Mouse (Mus musculus) liver, embryonic 11.5 days (tissue): ENCODE results near the gene Fam166b. TPM values are rescaled to one million over a fixed set of nuclear protein-coding genes. Genes with fewer than 3 reads are reported as not detected.
A peak's percentile ranks its signal among the peaks of the same experiment; 100 is the strongest.

Source experiments
- ATAC-seq: fragments of 200-750 bp; cut with Nextera tagmentation; replicated peaks from 2 replicates; pipeline ENCODE4 v1.8.0; 2017; ENCODE audit warnings: moderate number of reproducible peaks, mild to moderate bottlenecking, moderate TSS enrichment, moderate library complexity; ENCODE audit not compliant: low FRiP score
- DNase-seq: peaks from one replicate; pipeline ENCODE4 v3.0.0-alpha.2; 2017; ENCODE audit warnings: low spot score
- H3K27ac ChIP-seq: fragments of 300-500 bp; sonication (generic); 2 replicates; pipeline ENCODE4 v1.5.1; 2014; ENCODE audit warnings: mild to moderate bottlenecking, low read depth, low read length, control low read depth
- H3K27me3 ChIP-seq: fragments of 300-500 bp; sonication (generic); replicated peaks from 2 replicates; pipeline ENCODE4 v1.6.1; 2014; ENCODE audit warnings: low read length, mixed read lengths; ENCODE audit not compliant: control insufficient read depth, insufficient read depth
- H3K36me3 ChIP-seq: fragments of 300-500 bp; sonication (generic); 2 replicates; pipeline ENCODE4 v1.6.1; 2014; ENCODE audit warnings: mild to moderate bottlenecking, low read length, moderate library complexity, mixed read lengths; ENCODE audit not compliant: control insufficient read depth, insufficient read depth
- H3K4me1 ChIP-seq: fragments of 300-500 bp; sonication (generic); replicated peaks from 2 replicates; pipeline ENCODE4 v1.6.1; 2014; ENCODE audit warnings: low read length, mixed read lengths; ENCODE audit not compliant: control insufficient read depth, insufficient read depth
- H3K4me2 ChIP-seq: fragments of 300-500 bp; sonication (generic); 2 replicates; pipeline ENCODE4 v1.6.1; 2014; ENCODE audit warnings: mild to moderate bottlenecking, control low read depth, moderate library complexity
- H3K4me3 ChIP-seq: fragments of 300-500 bp; sonication (generic); 2 replicates; pipeline ENCODE4 v1.5.1; 2014; ENCODE audit warnings: low read depth, low read length, control low read depth
- H3K9ac ChIP-seq: fragments of 300-500 bp; sonication (generic); 2 replicates; pipeline ENCODE4 v1.6.1; 2014; ENCODE audit warnings: low read depth, low read length, control low read depth
- H3K9me3 ChIP-seq: fragments of 300-500 bp; sonication (generic); 2 replicates; pipeline ENCODE4 v1.6.1; 2016; ENCODE audit warnings: low read length, inconsistent platforms, mixed read lengths; ENCODE audit not compliant: control insufficient read depth
- WGBS: fragments of 180-500 bp; shearing (Covaris S2); extraction: QIAGEN DNeasy Blood & Tissue Kit; methylation state at CpG from one replicate; pipeline ENCODE4 v1.1.7; 2014; 5-methylcytosine and 5-hydroxymethylcytosine counted together
- polyA plus RNA-seq: library from polyadenylated mRNA; unstranded; fragments of >200 nt; fragmentation: Nextera tagmentation; extraction: Ambion mirVana; gene quantifications from 2 replicates; pipeline ENCODE4 v1.2.1, GENCODE M21; 2014

Fam166b gene
- polyA plus RNA-seq, 1 experiment from 2014 or later = not detected

DNA sequence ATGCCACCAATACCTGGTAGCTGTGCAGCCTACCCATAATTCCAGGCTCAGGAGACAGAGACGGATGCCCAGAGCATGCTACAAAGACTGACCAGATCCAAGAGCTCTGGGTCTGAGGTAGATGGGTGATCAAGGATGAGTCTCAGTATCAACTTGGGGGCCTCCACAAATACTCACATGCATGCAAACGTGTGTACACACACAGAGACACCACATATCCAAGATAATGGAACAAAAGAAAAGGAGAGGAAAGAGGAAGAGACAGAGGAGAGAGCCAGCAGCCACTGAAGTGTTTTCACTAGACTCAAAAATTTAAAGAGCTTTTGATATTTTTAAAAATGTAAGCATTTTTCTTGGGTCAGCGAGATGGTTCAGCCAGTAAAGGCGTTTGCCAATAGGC, 10.5 kb downstream of the Fam166b start:
- Histone ChIP-seq H3K27me3 (peaks cover 2% of the 10 kb centered on the region; the same call in 1 of the 2 replicates), H3K4me3 (no peak overlapping the region), H3K9ac (no peak overlapping the region), H3K4me2 (no peak overlapping the region), H3K36me3 (peaks cover 6% of the 10 kb centered on the region; the same call in 1 of the 2 replicates), H3K9me3 (no peaks in the 10 kb centered on the region), H3K27ac (no peak overlapping the region), H3K4me1 (peaks cover 2% of the 10 kb centered on the region; the same call in 1 of the 2 replicates)
- DNase-seq = no peak
- 82% methylated on average over 4 of the region's 4 CpGs for WGBS
- ATAC-seq = no peak

DNA sequence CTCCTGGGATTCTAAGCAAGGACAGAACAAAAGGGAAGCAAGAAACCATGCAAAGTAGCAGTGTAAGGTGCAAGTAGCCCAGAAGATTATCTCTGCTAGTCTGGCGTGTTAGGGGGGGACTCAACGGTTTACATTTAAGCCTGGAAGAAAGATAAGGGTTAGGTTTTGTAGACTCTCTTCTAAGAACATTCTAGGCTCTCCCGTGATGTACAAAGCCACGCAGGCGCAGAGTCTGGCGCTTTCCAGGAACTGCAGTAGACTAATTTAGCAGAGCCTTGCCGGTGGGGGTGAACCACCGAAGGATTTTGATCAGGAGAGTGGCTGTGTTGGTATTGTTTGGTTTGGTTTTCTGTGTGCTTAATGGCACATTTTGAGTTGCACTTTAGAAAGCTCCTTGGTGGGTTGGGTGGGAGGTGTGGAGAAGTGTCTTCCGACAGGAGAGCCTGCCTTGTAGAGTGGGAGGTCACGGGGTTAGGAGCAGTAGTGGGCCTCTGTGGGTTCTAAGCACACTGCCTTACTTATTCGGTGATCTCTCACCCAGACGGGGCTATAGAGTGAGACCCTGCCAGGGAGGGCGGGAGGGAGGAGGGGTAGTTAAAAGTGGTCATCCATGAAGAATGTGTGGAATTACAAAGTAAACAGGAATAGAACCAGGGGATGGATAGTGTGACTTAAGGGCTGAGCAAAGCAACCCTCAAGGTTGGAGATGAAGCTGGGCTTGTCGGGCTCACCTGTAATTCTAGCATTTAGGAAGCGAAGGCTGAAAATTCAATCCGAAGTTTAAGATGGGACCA, 11.5 kb downstream of the Fam166b start:
- no peaks in the 10 kb centered on the region; the same call in 1 of the 2 replicates for H3K27me3 ChIP-seq
- no peak overlapping the region for H3K4me3 ChIP-seq
- H3K27ac ChIP-seq = peak overlapping the region; percentile 33; the same call in 1 of the 2 replicates
- ATAC-seq (peak; percentile 58), DNase-seq (no peak)
- H3K4me2 ChIP-seq = no peak overlapping the region
- peaks cover 4% of the 10 kb centered on the region; the same call in 1 of the 2 replicates for H3K36me3 ChIP-seq
- WGBS = 57% methylated on average over 16 of the region's 16 CpGs
- no peaks in the 10 kb centered on the region for H3K9me3 ChIP-seq
- H3K4me1 ChIP-seq = peaks cover 2% of the 10 kb centered on the region; the same call in 1 of the 2 replicates
- H3K9ac ChIP-seq = no peak overlapping the region

GRCm38 (mm10) chr4:43416071-43416490, 12.9 kb downstream of the Fam166b start:
- Histone ChIP-seq H3K4me2 (no peak overlapping the region), H3K9ac (no peak overlapping the region)
- WGBS = 92% methylated on average over 22 of the region's 22 CpGs

DNA sequence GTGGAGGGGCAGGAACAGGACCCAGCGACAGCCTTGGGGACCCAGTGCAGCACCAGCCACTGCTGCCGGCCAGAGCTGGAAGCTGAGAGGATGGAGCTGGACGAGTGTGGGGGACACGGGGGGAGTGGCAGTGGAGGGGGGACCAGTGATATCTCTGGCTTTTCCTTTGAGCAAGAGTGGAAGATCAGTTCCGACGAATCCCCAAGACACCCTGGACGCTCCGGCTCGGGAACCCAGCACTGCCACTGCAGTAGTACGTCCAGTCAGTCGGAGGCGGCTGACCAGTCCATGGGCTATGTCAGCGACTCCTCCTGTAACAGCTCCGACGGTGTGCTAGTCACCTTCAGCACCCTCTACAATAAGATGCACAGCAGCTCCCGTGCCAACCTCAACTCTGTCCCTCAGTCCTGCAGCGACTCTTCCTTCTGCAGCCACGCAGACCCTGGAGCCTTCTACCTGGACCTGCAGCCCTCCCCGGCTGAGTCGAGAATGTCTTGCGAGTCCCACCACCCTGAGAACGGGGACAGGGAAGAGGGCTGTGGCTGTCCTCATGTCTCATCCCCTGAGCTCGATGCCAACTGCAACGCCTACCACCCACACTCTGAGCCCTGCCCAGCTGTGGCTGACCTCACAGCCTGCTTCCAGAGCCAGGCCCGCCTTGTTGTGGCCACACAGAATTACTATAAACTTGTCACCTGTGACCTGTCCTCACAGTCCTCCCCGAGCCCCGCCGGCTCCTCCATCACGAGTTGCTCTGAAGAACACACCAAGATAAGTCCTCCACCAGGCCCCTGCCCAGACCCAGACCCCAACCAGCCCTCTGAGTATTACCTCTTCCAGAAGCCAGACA, 13.5 kb downstream of the Fam166b start:
- no peaks in the 10 kb centered on the region for H3K9me3 ChIP-seq
- H3K9ac ChIP-seq = no peak overlapping the region
- ATAC-seq = no peak
- no peak overlapping the region for H3K27ac ChIP-seq
- H3K27me3 ChIP-seq = no peaks in the 10 kb centered on the region
- H3K4me2 ChIP-seq = no peak overlapping the region
- H3K4me1 ChIP-seq = peaks cover 2% of the 10 kb centered on the region; the same call in 1 of the 2 replicates
- H3K36me3 ChIP-seq = no peaks in the 10 kb centered on the region; the same call in 1 of the 2 replicates
- H3K4me3 ChIP-seq = no peak overlapping the region
- no peak for DNase-seq
- WGBS = 84% methylated on average over 29 of the region's 29 CpGs

More at GRCm38 (mm10) chr4:43416071-43416490, 12.9 kb downstream of the Fam166b start:
- DNase-seq (no peak), ATAC-seq (no peak)
- Histone ChIP-seq H3K9me3 (no peaks in the 10 kb centered on the region), H3K27ac (no peak overlapping the region), H3K36me3 (no peaks in the 10 kb centered on the region; the same call in 1 of the 2 replicates), H3K4me1 (peaks cover 2% of the 10 kb centered on the region; the same call in 1 of the 2 replicates), H3K27me3 (no peaks in the 10 kb centered on the region), H3K4me3 (no peak overlapping the region)

DNA sequence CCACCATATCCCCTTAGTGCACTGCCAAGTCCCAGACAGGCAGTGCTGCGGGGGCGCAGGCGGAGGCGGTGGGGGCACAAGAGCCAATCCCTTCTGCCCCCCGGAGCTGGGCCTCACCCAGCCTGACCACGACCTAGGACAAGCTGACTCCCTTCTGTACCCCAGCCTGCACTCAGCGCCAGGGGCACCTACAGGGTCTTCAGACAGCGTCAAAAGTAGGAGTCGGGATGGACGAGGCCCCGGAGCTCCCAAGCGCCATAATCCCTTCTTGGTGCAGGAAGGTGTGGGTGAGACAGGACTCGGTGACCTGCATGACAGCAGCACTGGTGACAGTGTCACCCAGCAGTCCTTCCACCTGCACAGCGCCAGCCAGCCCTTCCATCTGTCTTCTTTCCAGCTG, 14.2 kb downstream of the Fam166b start:
- Histone ChIP-seq H3K9me3 (no peaks in the 10 kb centered on the region), H3K27me3 (no peaks in the 10 kb centered on the region), H3K9ac (no peak overlapping the region), H3K4me2 (no peak overlapping the region), H3K36me3 (no peaks in the 10 kb centered on the region; the same call in 1 of the 2 replicates), H3K4me3 (no peak overlapping the region), H3K4me1 (peaks cover 2% of the 10 kb centered on the region; the same call in 1 of the 2 replicates), H3K27ac (no peak overlapping the region)
- no peak for ATAC-seq
- WGBS = 86% methylated on average over 14 of the region's 14 CpGs
- no peak for DNase-seq

GRCm38 (mm10) chr4:43407071-43407920, 21.6 kb downstream of the Fam166b start:
- Histone ChIP-seq H3K27ac (0 out of 2 replicates have a peak overlapping the region, but pooled peaks have one; percentile 11), H3K9ac (no peak overlapping the region), H3K36me3 (no peaks in the 10 kb centered on the region), H3K27me3 (peaks cover 18% of the 10 kb centered on the region), H3K4me2 (peak overlapping the region; percentile 59), H3K4me3 (no peak overlapping the region; the same call in 1 of the 2 replicates), H3K4me1 (no peaks in the 10 kb centered on the region), H3K9me3 (no peaks in the 10 kb centered on the region)
- WGBS = 67% methylated on average over 12 of the region's 12 CpGs
- ATAC-seq (no peak), DNase-seq (no peak)

- DNase-seq = no peak
- WGBS = 4% methylated on average over 28 of the region's 28 CpGs
- peak overlapping the region; percentile 40 for H3K4me3 ChIP-seq
- H3K27ac ChIP-seq = peak overlapping the region; percentile 2; the same call in 1 of the 2 replicates
- no peaks in the 10 kb centered on the region for H3K36me3 ChIP-seq
- H3K27me3 ChIP-seq = peaks cover 18% of the 10 kb centered on the region
- ATAC-seq = peak; percentile 70
- peak overlapping the region; percentile 59 for H3K4me2 ChIP-seq
- H3K9ac ChIP-seq = peak overlapping the region; percentile 34
- H3K4me1 ChIP-seq = no peaks in the 10 kb centered on the region
- H3K9me3 ChIP-seq = no peaks in the 10 kb centered on the region
Measured at GRCm38 (mm10) chr4:43406162-43406971, 22.6 kb downstream of the Fam166b start.
